Mouse (Mus musculus): ENCODE measurements around the gene Dapk2. TPM values are rescaled to one million over a fixed set of nuclear protein-coding genes. Genes with fewer than 3 reads are reported as not detected.

Dapk2 gene
- polyA plus RNA-seq, 1 experiment from 2014 or later, result 6.0 TPM

DNA sequence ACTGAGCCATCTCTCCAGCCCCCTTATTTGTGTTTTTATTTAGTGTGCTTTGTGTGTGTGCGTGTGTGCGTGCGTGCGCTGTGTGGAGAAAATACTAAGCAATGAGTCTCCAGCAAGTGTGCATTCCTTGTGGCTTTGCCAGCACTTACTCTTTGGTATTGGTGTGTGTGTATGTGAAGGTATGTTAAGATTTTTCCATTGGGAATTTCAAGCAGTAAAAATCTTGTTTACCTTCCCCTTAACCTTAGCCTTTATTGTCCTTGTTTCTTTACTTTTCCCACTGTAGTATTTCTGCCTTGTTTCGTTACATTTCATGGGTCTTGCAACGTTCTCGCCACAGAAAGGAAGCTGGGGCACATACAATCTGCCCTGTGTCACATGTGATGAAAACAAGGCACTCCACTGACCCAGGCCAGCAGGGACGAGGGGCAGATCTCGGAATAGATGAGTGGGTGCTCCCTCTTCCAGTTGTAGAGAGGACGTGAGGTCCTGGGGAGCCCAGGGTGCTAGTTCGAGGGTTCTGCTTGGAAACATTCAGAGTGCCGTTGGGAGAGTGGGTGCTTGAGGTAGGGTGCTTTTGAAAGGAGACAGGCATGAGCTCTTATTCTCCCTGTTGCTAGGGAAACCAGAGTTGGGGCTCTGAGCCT, 13.4 kb downstream of the Dapk2 start:
- WGBS, result 73% methylated on average over 12 of the region's 12 CpGs
- no peak overlapping the region for H3K27ac ChIP-seq

DNA sequence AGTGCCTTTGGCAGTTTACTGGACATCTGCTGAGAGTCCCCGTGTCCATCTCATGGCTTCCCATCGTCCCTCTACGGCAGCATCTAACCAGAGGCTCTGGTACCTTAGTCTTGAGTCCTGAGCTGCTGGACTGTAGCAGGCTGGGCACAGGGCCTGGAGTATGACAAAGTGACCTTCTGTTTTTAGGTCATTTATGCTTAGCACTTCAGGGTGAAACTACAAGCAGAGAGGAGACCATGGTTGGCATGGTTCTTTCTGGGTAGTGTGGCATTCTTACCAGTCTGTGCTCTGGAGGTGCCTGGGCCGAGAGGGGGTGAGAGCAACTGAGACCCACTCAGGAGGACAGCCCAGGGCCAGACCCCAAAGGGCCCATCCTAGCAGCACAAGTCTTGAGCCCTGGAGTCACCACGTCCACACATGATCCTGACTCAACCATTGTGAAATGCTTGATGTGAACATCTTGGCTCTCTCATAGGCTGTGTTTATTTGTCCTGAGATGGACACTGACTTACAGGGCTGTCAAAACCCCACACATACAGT, 15.4 kb downstream of the Dapk2 start:
- no peaks in the 10 kb centered on the region for H3K27me3 ChIP-seq
- H3K27ac ChIP-seq, result no peak overlapping the region
- H3K36me3 ChIP-seq, result no peaks in the 10 kb centered on the region
- WGBS, result 95% methylated on average over 5 of the region's 5 CpGs
- H3K9ac ChIP-seq, result no peak overlapping the region
- 0 out of 2 replicates have a peak, but pooled peaks cover under 1% of the 10 kb centered on the region for H3K4me1 ChIP-seq
- no peak overlapping the region for H3K4me2 ChIP-seq (replicated peaks)
- no peak overlapping the region for H3K4me3 ChIP-seq
- H3K9me3 ChIP-seq, result no peaks in the 10 kb centered on the region
- ATAC-seq (ENCODE audit: insufficient number of reproducible peaks, insufficient read depth, low FRiP score, low TSS enrichment), result no peak

More for the DNA sequence above, 13.4 kb downstream of the Dapk2 start:
- Histone ChIP-seq H3K9me3 (no peaks in the 10 kb centered on the region), H3K4me3 (no peak overlapping the region), H3K36me3 (no peaks in the 10 kb centered on the region), H3K4me2 (replicated peaks) (no peak overlapping the region), H3K9ac (no peak overlapping the region), H3K4me1 (0 out of 2 replicates have a peak, but pooled peaks cover 5% of the 10 kb centered on the region), H3K27me3 (no peaks in the 10 kb centered on the region)
- no peak for ATAC-seq (ENCODE audit: insufficient number of reproducible peaks, insufficient read depth, low FRiP score, low TSS enrichment)

DNA sequence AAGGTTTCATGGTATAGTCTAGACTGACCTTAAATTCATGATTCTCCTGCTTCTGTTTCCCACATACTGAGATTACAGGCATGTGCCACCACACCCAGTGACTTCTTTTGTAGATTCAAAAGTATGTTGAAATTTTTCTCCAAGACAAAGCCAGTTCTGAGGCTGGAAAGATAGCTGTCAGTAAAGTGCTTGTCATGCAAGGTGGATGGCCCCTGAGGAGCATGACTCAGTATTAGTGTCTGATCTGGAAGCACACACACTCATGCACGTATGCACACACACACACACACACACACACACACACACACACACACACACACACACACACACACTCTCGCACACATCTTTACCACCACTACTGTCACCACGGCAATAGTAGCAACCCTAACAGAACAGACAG, 17.0 kb downstream of the Dapk2 start:
- no peaks in the 10 kb centered on the region for H3K27me3 ChIP-seq
- H3K4me1 ChIP-seq, result no peaks in the 10 kb centered on the region
- no peak for ATAC-seq (ENCODE audit: insufficient number of reproducible peaks, insufficient read depth, low FRiP score, low TSS enrichment)
- H3K4me2 ChIP-seq (replicated peaks), result no peak overlapping the region
- WGBS, result 74% methylated on average over 3 of the region's 3 CpGs
- H3K9me3 ChIP-seq, result no peaks in the 10 kb centered on the region
- no peak overlapping the region for H3K9ac ChIP-seq
- H3K4me3 ChIP-seq, result no peak overlapping the region
- H3K27ac ChIP-seq, result no peak overlapping the region
- no peaks in the 10 kb centered on the region for H3K36me3 ChIP-seq

DNA sequence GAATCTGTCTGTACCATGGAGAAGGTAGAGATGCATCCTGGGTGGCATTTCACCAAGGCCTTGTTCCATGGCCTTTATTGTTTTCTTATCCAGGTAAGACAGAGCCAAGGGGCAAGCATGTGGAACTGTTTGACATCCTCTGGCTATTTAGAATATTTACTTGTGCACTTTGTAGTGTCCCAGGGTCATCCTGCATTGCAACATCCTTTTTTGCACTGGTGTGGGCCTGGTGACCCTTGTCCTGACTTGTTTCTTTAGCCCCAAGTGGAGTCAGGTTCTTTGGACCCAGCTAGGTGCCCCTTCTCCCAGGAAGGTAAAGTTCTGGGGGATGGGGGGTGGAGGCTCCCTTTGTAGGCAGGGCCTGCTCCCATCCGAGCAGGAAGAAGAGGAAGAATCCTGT, 20.0 kb downstream of the Dapk2 start:
- Histone ChIP-seq H3K36me3 (no peaks in the 10 kb centered on the region), H3K27ac (no peak overlapping the region), H3K4me1 (peaks cover 6% of the 10 kb centered on the region; the same call in 1 of the 2 replicates), H3K4me3 (no peak overlapping the region), H3K27me3 (no peaks in the 10 kb centered on the region), H3K9ac (no peak overlapping the region), H3K9me3 (no peaks in the 10 kb centered on the region), H3K4me2 (replicated peaks) (no peak overlapping the region)
- ATAC-seq (ENCODE audit: insufficient number of reproducible peaks, insufficient read depth, low FRiP score, low TSS enrichment), result no peak
- 50% methylated on average over 1 of the region's 1 CpGs for WGBS

DNA sequence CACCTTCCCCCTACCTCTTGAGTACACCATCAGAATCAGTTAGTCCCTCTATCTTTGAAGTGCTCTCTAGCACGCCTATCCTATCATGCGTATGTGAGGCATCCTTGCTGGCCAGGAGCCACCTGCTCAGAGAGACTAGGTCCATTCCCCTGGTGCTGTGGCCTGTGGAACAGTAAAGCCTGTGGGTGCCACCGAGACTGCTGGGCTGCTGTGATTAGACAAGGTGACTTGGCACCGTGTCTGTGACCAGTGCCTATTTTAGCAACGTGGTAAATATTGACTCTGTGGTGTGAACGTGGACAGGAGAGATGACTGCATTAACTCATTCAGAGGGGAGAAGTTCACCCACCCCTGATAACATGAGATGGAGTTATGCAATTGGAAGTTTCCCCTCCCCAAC, 21.8 kb downstream of the Dapk2 start:
- no peaks in the 10 kb centered on the region for H3K9me3 ChIP-seq
- no peak overlapping the region for H3K4me3 ChIP-seq
- no peaks in the 10 kb centered on the region for H3K27me3 ChIP-seq
- WGBS, result 92% methylated on average over 6 of the region's 6 CpGs
- H3K36me3 ChIP-seq, result no peaks in the 10 kb centered on the region
- H3K9ac ChIP-seq, result no peak overlapping the region
- no peak for ATAC-seq (ENCODE audit: insufficient number of reproducible peaks, insufficient read depth, low FRiP score, low TSS enrichment)
- peaks cover 6% of the 10 kb centered on the region; the same call in 1 of the 2 replicates for H3K4me1 ChIP-seq
- no peak overlapping the region for H3K4me2 ChIP-seq (replicated peaks)
- H3K27ac ChIP-seq, result no peak overlapping the region

DNA sequence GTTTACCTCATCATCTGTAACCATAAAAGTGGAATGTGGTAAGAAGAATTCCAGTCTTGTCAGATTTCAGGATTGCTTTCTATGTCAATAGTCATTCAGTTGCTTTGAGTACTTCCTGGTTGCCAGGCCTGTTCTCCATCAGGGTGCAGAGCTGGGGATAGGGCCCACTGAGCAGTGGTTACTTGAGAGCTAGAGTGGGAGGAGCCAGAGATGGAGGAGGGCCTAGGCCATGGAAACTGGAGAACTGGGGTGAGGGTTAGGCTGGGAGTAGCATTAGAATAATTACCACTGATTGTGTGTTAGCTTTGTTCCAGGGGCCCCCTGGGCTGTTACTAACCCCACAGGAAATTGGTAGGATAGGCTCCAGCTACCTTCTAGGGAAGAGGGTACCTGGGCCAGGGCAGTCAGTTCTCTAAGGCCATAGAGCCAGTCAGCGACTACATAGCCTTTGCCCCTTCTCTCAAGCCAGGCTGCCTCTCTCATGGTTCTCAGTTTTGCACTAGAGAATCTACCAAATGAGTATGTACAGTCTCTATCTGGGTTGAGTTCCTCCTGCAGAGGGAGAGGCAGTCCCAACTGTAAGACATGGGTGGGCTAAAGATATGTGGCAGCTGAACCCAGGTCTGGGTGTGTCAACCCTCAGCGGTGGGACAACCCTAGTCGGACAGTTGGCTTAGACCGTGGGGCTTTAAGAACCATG, 23.3 kb downstream of the Dapk2 start:
- Histone ChIP-seq H3K9me3 (no peaks in the 10 kb centered on the region), H3K4me1 (peaks cover 6% of the 10 kb centered on the region; the same call in 1 of the 2 replicates), H3K27me3 (no peaks in the 10 kb centered on the region), H3K9ac (no peak overlapping the region), H3K36me3 (no peaks in the 10 kb centered on the region), H3K4me3 (no peak overlapping the region), H3K4me2 (replicated peaks) (no peak overlapping the region), H3K27ac (0 out of 2 replicates have a peak overlapping the region, but pooled peaks have one; percentile 17)
- 0 out of 2 replicates have a peak, but pooled peaks have one; percentile 85 for ATAC-seq (ENCODE audit: insufficient number of reproducible peaks, insufficient read depth, low FRiP score, low TSS enrichment)
- WGBS, result 82% methylated on average over 4 of the region's 4 CpGs

DNA sequence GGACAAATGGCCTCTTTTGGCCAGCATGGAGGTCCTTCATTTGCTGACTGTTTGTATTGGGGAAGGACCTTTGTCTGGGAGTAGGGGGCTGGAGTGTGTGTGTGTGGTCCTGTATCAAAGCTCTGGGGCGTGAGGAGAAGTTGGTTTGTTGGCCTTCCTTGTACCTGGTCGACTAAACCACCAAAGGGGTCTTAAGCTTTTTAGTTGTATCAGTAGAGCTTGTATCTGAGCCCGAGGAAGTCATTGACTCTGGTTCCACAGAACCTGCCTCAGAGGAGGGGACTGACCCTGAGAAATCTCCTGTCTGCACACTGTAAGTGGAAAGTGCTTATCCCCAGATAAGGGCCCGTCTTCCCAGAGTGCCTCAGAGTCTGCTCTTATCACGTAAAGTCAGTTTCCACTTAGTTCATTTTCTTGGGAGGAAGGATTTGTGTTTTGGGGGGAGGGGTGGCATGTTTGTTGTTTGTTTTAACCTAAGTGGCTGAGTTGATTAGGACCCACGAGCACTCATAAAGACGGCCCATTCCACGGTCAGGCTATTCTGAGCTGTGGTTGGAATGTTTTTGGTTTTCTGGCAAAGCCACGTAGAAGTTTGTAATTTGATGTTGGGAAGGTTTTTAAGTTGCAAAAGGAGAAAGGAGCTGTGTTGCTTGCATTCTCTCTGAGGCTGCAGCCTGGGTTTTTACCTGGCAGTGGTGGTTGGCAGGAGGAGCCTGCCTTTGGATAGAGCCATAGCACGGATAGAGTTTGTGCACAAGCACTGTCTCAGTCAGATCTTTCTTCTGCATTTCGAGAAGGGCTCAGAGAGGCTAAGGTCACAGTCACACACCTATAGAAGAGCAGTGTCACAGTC, 24.0 kb downstream of the Dapk2 start:
- Histone ChIP-seq H3K4me2 (replicated peaks) (no peak overlapping the region), H3K4me1 (peaks cover 10% of the 10 kb centered on the region; the same call in 1 of the 2 replicates), H3K27me3 (no peaks in the 10 kb centered on the region), H3K4me3 (no peak overlapping the region), H3K27ac (peak overlapping the region; percentile 17; the same call in 1 of the 2 replicates), H3K36me3 (no peaks in the 10 kb centered on the region), H3K9ac (no peak overlapping the region), H3K9me3 (no peaks in the 10 kb centered on the region)
- no peak for ATAC-seq (ENCODE audit: insufficient number of reproducible peaks, insufficient read depth, low FRiP score, low TSS enrichment)
- 59% methylated on average over 11 of the region's 11 CpGs for WGBS

DNA sequence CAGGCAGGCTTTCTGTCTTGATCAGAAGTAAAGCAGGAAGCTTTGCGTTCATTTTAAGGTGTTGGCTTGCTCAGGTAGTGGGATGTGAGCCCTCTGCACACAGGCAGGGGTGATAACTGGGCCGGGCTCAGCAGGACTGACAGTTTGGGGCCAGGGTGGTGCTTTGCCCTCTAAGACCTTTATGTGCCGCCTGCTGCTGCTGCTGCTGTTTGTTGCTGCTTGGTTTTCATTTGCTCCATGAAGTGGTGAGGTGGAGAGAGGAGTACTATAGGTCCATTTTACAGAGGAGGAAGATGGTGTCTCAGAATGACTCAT, 24.6 kb downstream of the Dapk2 start:
- Histone ChIP-seq H3K27ac (peak overlapping the region; percentile 2; the same call in 1 of the 2 replicates), H3K9me3 (no peaks in the 10 kb centered on the region), H3K4me2 (replicated peaks) (no peak overlapping the region), H3K36me3 (no peaks in the 10 kb centered on the region), H3K4me1 (peaks cover 10% of the 10 kb centered on the region; the same call in 1 of the 2 replicates), H3K4me3 (no peak overlapping the region), H3K9ac (no peak overlapping the region), H3K27me3 (no peaks in the 10 kb centered on the region)
- WGBS, result 71% methylated on average over 3 of the region's 3 CpGs
- ATAC-seq (ENCODE audit: insufficient number of reproducible peaks, insufficient read depth, low FRiP score, low TSS enrichment), result no peak

DNA sequence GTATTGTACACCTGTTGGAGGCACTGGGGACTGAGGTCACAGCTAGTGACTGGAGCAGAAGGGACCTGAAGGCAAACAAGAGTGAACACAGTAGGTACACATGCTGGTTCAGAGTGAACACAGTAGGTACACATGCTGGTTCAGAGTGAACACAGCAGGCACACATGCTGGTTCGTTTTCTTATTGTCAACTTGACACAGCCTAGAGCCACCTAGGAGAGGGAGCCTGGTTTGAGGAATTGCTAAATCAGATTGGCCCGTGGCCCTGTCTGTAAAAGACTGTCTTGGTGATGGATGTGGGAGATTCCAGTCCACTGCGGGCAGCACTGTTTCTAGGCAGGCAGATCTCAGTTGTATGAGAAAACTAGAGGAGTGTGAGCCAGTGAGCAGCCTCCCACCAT, 25.0 kb downstream of the Dapk2 start:
- H3K4me1 ChIP-seq, result peaks cover 10% of the 10 kb centered on the region; the same call in 1 of the 2 replicates
- no peak overlapping the region for H3K4me2 ChIP-seq (replicated peaks)
- H3K27ac ChIP-seq, result 0 out of 2 replicates have a peak overlapping the region, but pooled peaks have one; percentile 2
- H3K9ac ChIP-seq, result no peak overlapping the region
- H3K4me3 ChIP-seq, result no peak overlapping the region
- WGBS, result 76% methylated on average over 3 of the region's 3 CpGs
- no peaks in the 10 kb centered on the region for H3K27me3 ChIP-seq
- H3K36me3 ChIP-seq, result no peaks in the 10 kb centered on the region
- no peaks in the 10 kb centered on the region for H3K9me3 ChIP-seq
- no peak for ATAC-seq (ENCODE audit: insufficient number of reproducible peaks, insufficient read depth, low FRiP score, low TSS enrichment)

DNA sequence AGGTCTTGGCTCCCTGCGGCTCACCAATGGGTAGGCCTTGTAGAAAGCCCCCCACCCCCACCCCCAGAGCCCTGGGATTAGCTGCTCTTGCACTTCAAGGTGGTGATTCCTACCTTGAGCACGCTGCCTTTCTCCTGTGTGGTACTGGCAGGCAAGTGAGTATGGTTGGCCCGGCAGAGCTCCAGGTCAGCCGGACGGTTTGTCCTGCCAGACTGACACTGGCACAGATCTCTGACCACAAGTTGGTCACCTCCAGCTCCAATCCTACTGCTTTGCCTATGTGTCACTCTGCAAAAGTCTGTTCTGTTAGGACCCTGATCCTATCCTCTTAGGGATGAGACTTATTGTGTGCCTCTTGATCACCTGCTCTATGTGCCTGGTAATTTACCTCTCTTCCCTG, 26.5 kb downstream of the Dapk2 start:
- Histone ChIP-seq H3K4me1 (peaks cover 10% of the 10 kb centered on the region; the same call in 1 of the 2 replicates), H3K27ac (no peak overlapping the region), H3K4me3 (no peak overlapping the region), H3K9me3 (no peaks in the 10 kb centered on the region), H3K27me3 (no peaks in the 10 kb centered on the region), H3K4me2 (replicated peaks) (no peak overlapping the region), H3K36me3 (no peaks in the 10 kb centered on the region), H3K9ac (no peak overlapping the region)
- 70% methylated on average over 5 of the region's 5 CpGs for WGBS
- no peak for ATAC-seq (ENCODE audit: insufficient number of reproducible peaks, insufficient read depth, low FRiP score, low TSS enrichment)

DNA sequence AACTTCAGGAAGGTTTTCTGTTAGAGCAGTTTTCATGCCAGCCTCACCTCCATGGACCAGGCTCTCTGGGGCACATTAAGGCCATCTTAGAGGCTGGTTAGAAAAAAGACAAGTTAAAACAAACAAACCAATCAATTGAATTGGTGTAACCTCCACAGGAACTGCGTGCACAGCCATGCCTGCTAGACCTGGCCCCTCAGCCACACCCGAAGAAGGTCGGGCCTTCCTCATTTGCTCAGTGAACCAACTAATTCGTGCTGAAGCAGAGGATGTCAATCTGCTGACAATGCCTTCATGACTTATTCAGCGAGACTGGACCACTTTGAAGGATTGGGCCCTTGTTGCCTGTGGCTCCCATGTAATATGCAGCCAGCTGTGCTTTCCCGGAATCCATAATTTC, 28.4 kb downstream of the Dapk2 start:
- no peak for ATAC-seq (ENCODE audit: insufficient number of reproducible peaks, insufficient read depth, low FRiP score, low TSS enrichment)
- WGBS, result 33% methylated on average over 6 of the region's 6 CpGs
- Histone ChIP-seq H3K9ac (no peak overlapping the region), H3K27ac (no peak overlapping the region), H3K27me3 (no peaks in the 10 kb centered on the region), H3K9me3 (no peaks in the 10 kb centered on the region), H3K4me3 (no peak overlapping the region), H3K4me1 (peaks cover 6% of the 10 kb centered on the region; the same call in 1 of the 2 replicates), H3K36me3 (no peaks in the 10 kb centered on the region), H3K4me2 (replicated peaks) (no peak overlapping the region)
